Mouse (Mus musculus) bone marrow, adult 2 months (tissue): ENCODE measurements around the gene Gck.

ENCODE experiments used
- CTCF ChIP-seq: fragments of 200-500 bp; IDR thresholded peaks from 2 replicates; pipeline ENCODE4 v1.5.1; 2011; ENCODE audit warnings: low read length, control low read depth; ENCODE audit not compliant: control insufficient read depth, insufficient read depth
- POLR2A ChIP-seq: fragments of 200-500 bp; IDR thresholded peaks from 2 replicates; pipeline ENCODE4 v1.6.1; 2011; ENCODE audit warnings: low read depth, mild to moderate bottlenecking, control low read depth, low read length, borderline replicate concordance; ENCODE audit not compliant: control insufficient read depth

DNA sequence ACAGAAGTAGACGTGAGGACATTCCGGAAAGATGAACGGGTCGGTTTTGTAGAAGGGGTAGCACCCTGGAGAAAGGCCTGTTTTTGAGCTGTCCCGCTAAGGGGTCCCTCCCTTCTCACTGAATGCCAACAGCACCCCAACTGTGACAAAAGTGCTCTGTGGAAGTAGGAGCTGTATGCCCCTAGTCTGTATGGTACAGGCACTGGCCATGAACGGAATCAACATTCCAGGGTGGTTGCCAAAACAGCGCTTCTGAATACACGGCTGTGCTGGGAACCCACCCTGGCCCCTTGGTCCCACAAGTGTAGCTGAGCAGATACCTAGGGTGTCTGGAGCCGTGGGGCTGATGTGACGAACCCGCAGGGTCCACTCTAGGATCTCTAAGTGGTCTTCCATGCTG, 77.2 kb downstream of the Gck start:
- TF ChIP-seq CTCF (no peak), POLR2A (no peak)
